Mouse (Mus musculus) spleen, adult 2 months (tissue): ENCODE data around the gene Phc2.

ENCODE experiments used
- CTCF ChIP-seq: fragments of 200-500 bp; IDR thresholded peaks from 2 replicates; pipeline ENCODE4 v1.5.1; 2011; ENCODE audit warnings: mild to moderate bottlenecking, inconsistent platforms; ENCODE audit not compliant: insufficient read depth, insufficient read length, insufficient replicate concordance; ENCODE audit errors: extremely low read depth
- POLR2A ChIP-seq: fragments of 200-500 bp; IDR thresholded peaks from 2 replicates; pipeline ENCODE4 v1.6.1; 2011; ENCODE audit warnings: low read depth, low read length, inconsistent platforms

DNA sequence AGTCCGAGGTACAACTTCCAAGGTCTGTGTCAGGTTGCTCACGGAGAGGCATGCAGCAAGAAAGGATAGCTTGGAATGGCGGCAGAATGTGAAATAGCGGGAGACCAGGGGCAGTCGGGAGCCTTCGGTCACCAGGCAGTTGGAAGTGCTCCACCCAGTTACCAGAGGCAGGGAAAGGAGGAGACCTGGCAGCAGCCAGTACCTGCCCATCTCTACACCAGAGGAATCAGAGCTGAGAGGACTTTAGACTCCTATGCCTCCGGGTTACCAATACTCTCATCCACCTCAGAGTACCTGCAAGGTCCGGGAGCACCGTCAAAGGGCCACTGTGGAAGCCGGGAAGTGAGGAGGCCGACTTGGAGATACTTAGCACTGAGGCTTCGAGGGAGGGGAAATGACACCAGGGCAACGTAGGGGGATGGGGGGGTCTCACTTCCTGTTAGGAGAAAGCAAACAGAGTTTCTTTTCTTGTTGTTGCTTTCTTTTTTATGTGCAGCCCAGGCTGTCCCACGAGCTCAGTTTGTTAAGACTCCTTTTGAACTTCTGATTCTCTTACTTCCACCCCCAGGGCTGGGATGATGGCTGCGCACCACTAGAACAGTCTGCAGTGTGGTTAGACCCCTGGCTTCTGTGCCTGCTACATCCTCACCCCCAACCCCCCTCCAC is 36.1 kb upstream of the Phc2 start, which contains the start of gene Tlr12:
- TF ChIP-seq CTCF (no peak), POLR2A (no peak)
